Mouse (Mus musculus) CH12.LX (cell line): ENCODE data around the gene Mrpl55. TPM values are rescaled to one million over a fixed set of nuclear protein-coding genes. Genes with fewer than 3 reads are reported as not detected.

ENCODE experiments used
- DNase-seq: peaks from one replicate; pipeline ENCODE4 v3.0.0-alpha.2; 2013; ENCODE audit errors: extremely low read depth
- H3K27ac ChIP-seq: 2 replicates; pipeline ENCODE4 v1.5.1; 2012; ENCODE audit warnings: low read depth, mild to moderate bottlenecking, control low read depth, moderate library complexity; ENCODE audit not compliant: insufficient read depth
- H3K27me3 ChIP-seq: replicated peaks from 2 replicates; pipeline ENCODE3; 2012; ENCODE audit warnings: inconsistent platforms
- H3K36me3 ChIP-seq, 2 experiments: replicated peaks in 1 of 2; 2 replicates each; pipeline versions ENCODE3 to v1.6.1; 2012; ENCODE audit warnings: inconsistent platforms in 1 of 2, low read length in 1 of 2, mild to moderate bottlenecking in 1 of 2, mixed read lengths in 1 of 2, moderate library complexity in 1 of 2; ENCODE audit not compliant: control insufficient read depth in 1 of 2, insufficient read depth in 1 of 2
- H3K4me1 ChIP-seq, 2 experiments: 2 replicates each; pipeline ENCODE4 v1.6.1; 2012; ENCODE audit warnings: inconsistent platforms in 1 of 2, moderate library complexity in 1 of 2; ENCODE audit not compliant: insufficient read depth in 2 of 2, control insufficient read depth in 1 of 2
- H3K4me2 ChIP-seq: 2 replicates; pipeline ENCODE4 v1.6.1; 2012; ENCODE audit warnings: low read depth, mild to moderate bottlenecking, control low read depth; ENCODE audit not compliant: poor library complexity, insufficient read depth, severe bottlenecking
- H3K4me3 ChIP-seq, 3 experiments: fragments of 150-350 bp in 1 of 3; sonication (generic) in 1 of 3; replicated peaks in 1 of 3; 2 replicates each; pipeline versions ENCODE3 to v1.5.1; 2011 to 2012; ENCODE audit warnings: low read depth in 2 of 3, low read length in 2 of 3, mild to moderate bottlenecking in 2 of 3, moderate library complexity in 2 of 3, control low read depth in 1 of 3, improper control_type of control experiment in 1 of 3, inconsistent platforms in 1 of 3, mixed read lengths in 1 of 3; ENCODE audit not compliant: poor library complexity in 1 of 3
- H3K79me2 ChIP-seq: replicated peaks from 2 replicates; pipeline ENCODE4 v1.6.1; 2012; ENCODE audit warnings: mild to moderate bottlenecking, moderate library complexity; ENCODE audit not compliant: control insufficient read depth, poor library complexity, insufficient read depth, severe bottlenecking; ENCODE audit errors: extremely low read depth
- H3K9ac ChIP-seq: 2 replicates; pipeline ENCODE4 v1.6.1; 2012; ENCODE audit warnings: low read depth, mild to moderate bottlenecking, control low read depth, moderate library complexity; ENCODE audit not compliant: insufficient read depth
- H3K9me3 ChIP-seq: replicated peaks from 2 replicates; pipeline ENCODE3; 2012; ENCODE audit warnings: low read length, inconsistent platforms, mixed read lengths
- CHD2 ChIP-seq: IDR thresholded peaks from 2 replicates; pipeline ENCODE4 v1.6.1; 2011; ENCODE audit warnings: low read length, improper control_type of control experiment
- CTCF ChIP-seq, 2 experiments: IDR thresholded peaks in 1 of 2; conservative IDR thresholded peaks in 1 of 2; 2 replicates each; pipeline ENCODE4 v1.5.1; 2011 to 2012; ENCODE audit warnings: low read depth in 2 of 2, low read length in 2 of 2, improper control_type of control experiment in 1 of 2, inconsistent platforms in 1 of 2, mild to moderate bottlenecking in 1 of 2, moderate library complexity in 1 of 2
- EP300 ChIP-seq: IDR thresholded peaks from 2 replicates; pipeline ENCODE4 v1.6.1; 2011; ENCODE audit warnings: low read length, improper control_type of control experiment
- GABPA ChIP-seq: IDR thresholded peaks from 2 replicates; pipeline ENCODE4 v1.6.1; 2012; ENCODE audit warnings: low read depth, low read length, improper control_type of control experiment, inconsistent platforms; ENCODE audit not compliant: insufficient replicate concordance
- HCFC1 ChIP-seq: IDR thresholded peaks from 2 replicates; pipeline ENCODE4 v1.6.1; 2012; ENCODE audit warnings: low read depth, mild to moderate bottlenecking, inconsistent platforms, low read length, improper control_type of control experiment
- IRF4 ChIP-seq: IDR thresholded peaks from 2 replicates; pipeline ENCODE4 v1.6.1; 2014; ENCODE audit warnings: low read depth, mild to moderate bottlenecking, inconsistent platforms, low read length, improper control_type of control experiment
- JUN ChIP-seq: IDR thresholded peaks from 2 replicates; pipeline ENCODE4 v1.6.1; 2011; ENCODE audit warnings: low read depth, mild to moderate bottlenecking, low read length, improper control_type of control experiment, moderate library complexity; ENCODE audit not compliant: insufficient read depth
- KAT2A ChIP-seq: IDR thresholded peaks from 2 replicates; pipeline ENCODE4 v1.6.1; 2012; ENCODE audit warnings: low read length, improper control_type of control experiment, inconsistent platforms; ENCODE audit not compliant: insufficient replicate concordance
- MAZ ChIP-seq: IDR thresholded peaks from 2 replicates; pipeline ENCODE4 v1.6.1; 2012; ENCODE audit warnings: low read depth, mild to moderate bottlenecking, inconsistent platforms, low read length, improper control_type of control experiment, moderate library complexity
- MEF2A ChIP-seq: IDR thresholded peaks from 2 replicates; pipeline ENCODE4 v1.6.1; 2014; ENCODE audit warnings: low read depth, mild to moderate bottlenecking, inconsistent platforms, low read length, improper control_type of control experiment, borderline replicate concordance
- MYC ChIP-seq: IDR thresholded peaks from 2 replicates; pipeline ENCODE4 v1.6.1; 2011; ENCODE audit warnings: low read depth, mild to moderate bottlenecking, improper control_type of control experiment, low read length
- NELFE ChIP-seq: IDR thresholded peaks from 2 replicates; pipeline ENCODE4 v1.6.1; 2011; ENCODE audit warnings: low read depth, low read length, improper control_type of control experiment
- NRF1 ChIP-seq: IDR thresholded peaks from 2 replicates; pipeline ENCODE4 v1.6.1; 2014; ENCODE audit warnings: low read depth, mild to moderate bottlenecking, inconsistent platforms, low read length, improper control_type of control experiment, moderate library complexity
- PAX5 ChIP-seq: IDR thresholded peaks from 2 replicates; pipeline ENCODE4 v1.6.1; 2012; ENCODE audit warnings: low read length, inconsistent platforms, mixed read lengths
- POLR2A ChIP-seq: IDR thresholded peaks from 2 replicates; pipeline ENCODE4 v1.6.1; 2011; ENCODE audit warnings: low read depth, mild to moderate bottlenecking, improper control_type of control experiment, low read length
- POLR2AphosphoS2 ChIP-seq: IDR thresholded peaks from 2 replicates; pipeline ENCODE4 v1.6.1; 2011; ENCODE audit warnings: low read depth, low read length, improper control_type of control experiment
- RAD21 ChIP-seq: IDR thresholded peaks from 2 replicates; pipeline ENCODE4 v1.6.1; 2011; ENCODE audit warnings: low read depth, mild to moderate bottlenecking, low read length, improper control_type of control experiment, moderate library complexity
- RCOR1 ChIP-seq: conservative IDR thresholded peaks from 2 replicates; pipeline ENCODE4 v1.6.1; 2012; ENCODE audit warnings: low read depth, mild to moderate bottlenecking, inconsistent platforms, low read length, improper control_type of control experiment
- SIN3A ChIP-seq: IDR thresholded peaks from 2 replicates; pipeline ENCODE4 v1.6.1; 2012; ENCODE audit warnings: low read length, improper control_type of control experiment, inconsistent platforms
- SMC3 ChIP-seq: IDR thresholded peaks from 2 replicates; pipeline ENCODE4 v1.6.1; 2011; ENCODE audit warnings: low read depth, low read length, improper control_type of control experiment
- TCF12 ChIP-seq: IDR thresholded peaks from 2 replicates; pipeline ENCODE4 v1.6.1; 2014; ENCODE audit warnings: low read depth, mild to moderate bottlenecking, inconsistent platforms, low read length, improper control_type of control experiment
- UBTF ChIP-seq: IDR thresholded peaks from 2 replicates; pipeline ENCODE4 v1.6.1; 2012; ENCODE audit warnings: low read depth, mild to moderate bottlenecking, inconsistent platforms, low read length, improper control_type of control experiment, moderate library complexity
- USF1 ChIP-seq: IDR thresholded peaks from 2 replicates; pipeline ENCODE4 v1.6.1; 2014; ENCODE audit warnings: low read depth, mild to moderate bottlenecking, inconsistent platforms, low read length, improper control_type of control experiment
- USF2 ChIP-seq: conservative IDR thresholded peaks from 2 replicates; pipeline ENCODE4 v1.6.1; 2011; ENCODE audit warnings: low read depth, low read length, improper control_type of control experiment
- ZKSCAN1 ChIP-seq: IDR thresholded peaks from 2 replicates; pipeline ENCODE4 v1.6.1; 2012; ENCODE audit warnings: low read depth, inconsistent platforms, low read length, improper control_type of control experiment, borderline replicate concordance
- dilution Hi-C: fragments of 300-500 bp; cut with MboI; formaldehyde crosslinking; loops from 2 replicates; pipeline ENCODE4 v1.14.3; 2020; ENCODE audit warnings: low sequenced_read_pairs; ENCODE audit not compliant: extremely low pct_unique_long_range_greater_than_20kb, extremely low pct_ligation_motif_present
- in situ Hi-C: fragments of 300-500 bp; cut with MboI; formaldehyde crosslinking; loops from 3 replicates; pipeline ENCODE4 v1.14.3; 2019; ENCODE audit warnings: low sequenced_read_pairs, low pct_ligation_motif_present, low pct_unique_long_range_greater_than_20kb, mixed read lengths
- polyA plus RNA-seq: library from polyadenylated mRNA; unstranded; fragments of >175 nt; gene quantifications from 2 replicates; pipeline ENCODE4 v1.2.1, GENCODE M21; 2012; ENCODE audit warnings: low read depth; ENCODE audit not compliant: insufficient read length
- total RNA-seq, 2 experiments: library from RNA; depleted of rRNA; stranded (reverse); fragments of 300-350 nt in 1 of 2; fragments of >200 nt in 1 of 2; gene quantifications; 2 replicates each; pipeline ENCODE4 v1.2.3; 2012 to 2014

Mrpl55 gene
- total and polyA plus RNA-seq, 3 experiments = 74.4 to 92.9 (median 88.2) TPM

- Histone ChIP-seq H3K79me2 (peaks cover 18% of the 10 kb centered on the region), H3K4me2 (peak overlapping the region; percentile 91), H3K36me3 (peaks cover 64 to 79% of the 10 kb centered on the region in 2 experiments), H3K9ac (peak overlapping the region; percentile 79), H3K9me3 (no peaks in the 10 kb centered on the region), H3K27ac (peak overlapping the region; percentile 17; the same call in 1 of the 2 replicates), H3K4me1 (peaks cover 5 to 47% of the 10 kb centered on the region in 2 experiments; a peak in 3 of 4 replicates), H3K27me3 (no peaks in the 10 kb centered on the region), H3K4me3 (peak overlapping the region; percentile 74 to 83 (median 81))
- in situ Hi-C loops = no loop called here
- dilution Hi-C loops = no loop called here
- peak; percentile 74 for DNase-seq
- TF ChIP-seq TCF12 (0 out of 2 replicates have a peak, but pooled peaks have one; percentile 27), MYC (0 out of 2 replicates have a peak, but pooled peaks have one; percentile 37), MEF2A (no peak), CTCF (conservative IDR thresholded peaks at IDR 0.05 in 1 of 2, IDR thresholded peaks at IDR 0.05 in 1 of 2; ENCODE audit: low read depth in 2 of 2, low read length in 2 of 2) (peak; percentile 26 to 69; a peak in 3 of 4 replicates), RAD21 (peak; percentile 47), MAZ (0 out of 2 replicates have a peak, but pooled peaks have one; percentile 15), HCFC1 (no peak), POLR2A (peak; percentile 44; the same call in 1 of the 2 replicates), SMC3 (peak; percentile 59), USF1 (no peak), CHD2 (0 out of 2 replicates have a peak, but pooled peaks have one; percentile 10)
These were observed 6.7 kb downstream of the Mrpl55 start for GRCm38 (mm10) chr11:59209003-59209441.

GRCm38 (mm10) chr11:59209580-59209979 lies 7.3 kb downstream of the Mrpl55 start:
- DNase-seq = no peak
- Histone ChIP-seq H3K4me3 (peak overlapping the region in 1 of 3 experiments; percentile 74), H3K4me2 (no peak overlapping the region), H3K27me3 (no peaks in the 10 kb centered on the region), H3K9me3 (no peaks in the 10 kb centered on the region), H3K27ac (no peak overlapping the region), H3K9ac (no peak overlapping the region), H3K36me3 (peaks cover 60 to 79% of the 10 kb centered on the region in 2 experiments), H3K4me1 (peaks cover 5 to 52% of the 10 kb centered on the region in 2 experiments; a peak in 2 of 4 replicates), H3K79me2 (peaks cover 24% of the 10 kb centered on the region)
- TF ChIP-seq ZKSCAN1 = no peak
- no peak for TF ChIP-seq USF1
- TF ChIP-seq JUN = no peak
- no peak for TF ChIP-seq MAZ
- TF ChIP-seq NELFE = no peak
- TF ChIP-seq HCFC1 = no peak
- TF ChIP-seq TCF12 = no peak
- TF ChIP-seq RCOR1 = no peak
- TF ChIP-seq NRF1 = no peak
- TF ChIP-seq GABPA = no peak
- no peak for TF ChIP-seq EP300
- no peak for TF ChIP-seq SIN3A
- TF ChIP-seq PAX5 = no peak
- TF ChIP-seq USF2 = no peak
- no peak for TF ChIP-seq MEF2A
- no peak for TF ChIP-seq UBTF
- TF ChIP-seq IRF4 = no peak
- no peak for TF ChIP-seq POLR2AphosphoS2
- TF ChIP-seq KAT2A = no peak
- in situ Hi-C loops (no loop called here), dilution Hi-C loops (no loop called here)
